Mouse (Mus musculus) ovary, adult 18-20 months (tissue): ENCODE measurements around the gene Depdc1b.

Experiments used
- DNase-seq: peaks from one replicate; pipeline ENCODE4 v3.0.0; 2022; ENCODE audit warnings: low spot score, mixed read lengths

Depdc1b gene

DNA sequence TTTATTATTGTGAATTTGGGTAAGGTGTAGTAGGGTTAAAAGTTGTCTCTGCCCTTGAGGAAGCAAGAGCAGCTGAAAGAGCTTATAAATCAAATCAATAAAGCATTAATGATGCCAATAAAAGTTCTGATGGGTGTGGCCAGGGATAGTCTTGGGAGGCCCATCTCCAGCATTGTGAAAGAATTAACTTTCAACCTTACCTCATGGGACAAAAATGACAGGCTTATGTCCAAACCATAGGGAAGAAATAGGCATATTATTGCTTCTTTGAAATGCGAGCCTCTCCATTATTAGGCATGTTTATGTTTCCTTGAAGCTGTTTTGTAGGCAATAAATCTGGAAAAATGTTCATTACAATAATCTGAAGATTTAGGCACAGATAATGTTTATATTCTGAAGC lies 122.9 kb downstream of the Depdc1b start:
- DNase-seq = no peak

DNA sequence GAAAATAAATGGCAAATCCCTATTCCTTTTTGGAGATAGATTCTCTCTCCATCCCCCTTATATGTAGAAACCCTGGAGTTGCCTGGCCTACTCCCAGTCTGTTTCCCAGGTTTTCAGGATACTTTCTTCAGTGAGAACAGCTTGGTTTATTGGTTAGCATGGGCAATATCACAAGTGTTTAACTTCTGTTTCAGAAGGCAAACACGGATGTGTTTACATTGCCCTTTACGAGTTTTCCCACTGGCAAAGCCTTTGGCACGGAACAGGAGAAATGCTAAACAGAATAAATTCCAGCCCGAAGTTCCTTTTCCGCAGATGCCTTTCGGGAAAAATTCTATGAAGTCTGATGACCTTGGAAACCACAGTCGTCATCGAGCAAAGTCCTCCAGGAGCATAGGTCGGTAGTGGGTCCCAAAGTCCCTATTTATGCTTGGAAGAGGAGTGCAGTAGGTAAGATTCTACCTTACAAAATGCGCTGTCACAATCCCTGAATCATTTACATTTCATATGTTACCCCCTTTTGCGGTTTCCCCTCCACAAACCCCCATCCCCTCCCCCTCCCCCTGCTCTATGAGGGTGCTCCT lies 132.3 kb downstream of the Depdc1b start:
- DNase-seq = no peak

DNA sequence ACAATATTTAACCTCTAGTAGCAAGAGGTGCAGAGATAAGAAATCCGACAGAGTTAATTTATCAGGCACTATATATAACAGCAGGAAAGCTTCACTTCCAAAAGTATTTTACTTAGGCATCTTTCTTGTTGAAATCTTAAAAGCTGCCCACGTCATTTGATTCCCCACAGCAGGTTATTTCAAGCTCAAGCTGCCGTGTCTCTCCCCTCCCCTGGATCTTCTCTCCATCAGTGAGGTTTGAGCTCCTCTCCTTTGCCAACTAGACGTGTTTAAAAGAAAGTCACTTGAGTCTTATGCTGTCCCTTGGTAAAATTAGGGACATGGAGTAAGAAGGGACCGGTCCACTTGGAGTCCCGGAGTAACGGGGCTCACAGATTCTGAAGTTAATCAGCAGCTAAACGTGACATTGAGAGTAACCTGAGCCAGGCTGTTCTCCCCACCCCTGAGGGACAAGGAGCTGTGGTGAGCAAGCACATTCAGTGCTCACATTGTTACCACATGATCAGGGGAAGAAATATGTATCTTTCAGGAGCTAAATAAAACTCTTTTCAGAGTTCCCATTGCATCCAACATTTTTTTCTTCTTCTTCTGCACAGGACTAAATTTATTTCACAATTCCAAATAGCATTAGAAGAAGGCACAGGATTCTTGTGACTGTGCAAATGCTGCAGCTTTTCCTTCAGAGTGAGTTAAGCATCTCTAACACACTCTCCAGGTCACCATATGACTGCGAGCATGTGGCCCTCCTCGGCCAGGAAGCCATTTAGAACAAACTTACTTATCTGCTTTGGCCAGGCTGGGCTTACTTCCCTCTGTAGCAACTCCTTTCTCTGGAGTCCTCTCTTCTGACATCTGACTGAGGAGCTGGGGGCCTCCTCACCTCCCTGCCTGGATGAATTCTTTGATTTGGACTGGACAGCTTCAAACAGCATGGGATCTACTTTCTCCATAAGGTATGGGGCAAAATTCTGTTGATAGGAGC lies 133.3 kb downstream of the Depdc1b start, which contains the start of gene Pde4d:
Pde4d (plus strand) TSS at position 833 of the 982 bp plus-strand sequence.
- DNase-seq = no peak

DNA sequence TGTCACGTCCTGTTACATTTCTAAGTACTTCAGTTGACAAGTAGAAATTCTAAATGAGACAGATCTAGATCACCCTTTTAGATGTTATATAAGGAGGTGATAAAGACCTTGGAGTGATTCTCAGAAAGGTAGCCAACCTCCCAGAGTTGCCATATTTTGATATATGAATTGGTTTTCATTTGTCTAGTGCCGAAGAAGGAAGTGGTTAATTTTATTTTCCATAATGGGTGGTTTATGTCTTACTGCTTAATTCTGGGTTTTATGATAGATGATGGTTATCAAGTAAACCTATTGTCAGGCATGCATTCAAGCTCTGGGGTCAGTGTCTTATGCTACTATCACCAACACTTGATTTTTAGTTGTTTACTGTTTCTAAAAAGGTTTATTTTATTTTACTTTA lies 135.0 kb downstream of the Depdc1b start:
- no peak for DNase-seq

DNA sequence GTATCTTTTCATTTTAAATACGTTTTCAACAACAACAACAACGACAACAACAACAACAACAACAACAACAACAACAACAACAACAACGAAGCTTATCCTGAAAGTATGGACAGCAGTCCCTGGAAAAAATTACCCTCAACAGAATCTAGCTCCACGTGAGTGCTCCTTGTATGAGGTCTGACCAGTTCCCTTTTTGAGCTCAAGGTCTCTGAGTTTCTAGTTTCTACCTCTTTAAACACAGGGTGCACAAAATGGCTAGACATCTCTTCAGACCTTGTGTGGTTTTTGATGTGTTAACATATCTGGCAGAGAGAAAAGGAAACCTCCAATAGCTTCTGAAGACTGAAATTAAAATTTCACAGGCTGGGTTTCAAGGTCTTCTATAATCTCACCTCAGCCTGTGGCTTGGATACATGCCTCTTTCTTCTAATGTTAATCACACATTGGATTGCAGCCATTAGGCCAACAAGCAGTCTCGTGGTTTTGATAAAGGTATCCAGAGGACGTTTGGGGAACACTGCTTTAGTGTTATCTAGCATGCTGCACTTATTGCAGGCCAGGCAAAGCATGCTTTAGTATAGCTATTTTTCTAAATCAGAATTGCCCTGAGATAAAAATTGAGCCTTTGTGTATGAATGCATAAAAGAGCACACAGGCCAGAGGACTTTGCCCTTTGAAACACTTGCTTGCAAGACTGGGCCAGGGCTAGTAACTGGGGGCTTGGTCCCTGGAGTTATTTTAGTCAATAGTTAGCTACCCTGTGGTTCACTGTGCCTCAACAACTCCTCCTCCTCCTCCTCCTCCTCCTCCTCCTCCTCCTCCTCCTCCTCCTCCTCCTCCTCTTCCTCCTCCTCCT lies 137.2 kb downstream of the Depdc1b start:
- DNase-seq = no peak
